Mouse (Mus musculus): ENCODE results near the gene Nfatc4.

GRCm38 (mm10) chr14:55879623-55880022 lies 56.7 kb downstream of the Nfatc4 start:
- TF ChIP-seq CTCF (IDR thresholded peaks at IDR 0.05) (peak; percentile 94), EP300 (IDR thresholded peaks at IDR 0.05) (no peak)

Data from lung, postnatal 0 days (tissue).